Mouse (Mus musculus) spleen, embryonic (tissue): Measurements from ENCODE around the gene Hectd2.

Experiments used
- CTCF ChIA-PET: fragments of 350-600 bp; sonication (Branson Sonifier 250); formaldehyde crosslinking; loops from one replicate; lab custom pipeline; 2022; lab: Charles Lee

The Hectd2 gene

GRCm38 (mm10) chr19:36561171-36561570, 6.7 kb downstream of the Hectd2 start:
- CTCF ChIA-PET: interaction anchor here (0.6 kb wide), 1 partner anchor 22 kb away, joined by 4 read pairs; no protein-coding TSS in a partner anchor

GRCm38 (mm10) chr19:36564396-36564795, 10.0 kb downstream of the Hectd2 start:
- CTCF ChIA-PET: no interaction called here

- CTCF ChIA-PET: no interaction called here
Observed at GRCm38 (mm10) chr19:36573986-36574385, 19.5 kb downstream of the Hectd2 start.

GRCm38 (mm10) chr19:36575159-36575558, 20.7 kb downstream of the Hectd2 start:
- CTCF ChIA-PET: no interaction called here

- CTCF ChIA-PET: interaction anchor here (0.6 kb wide), 3 partner anchors 10 to 388 kb away, joined by 3 to 7 read pairs (median 4); no protein-coding TSS in a partner anchor
Observed at GRCm38 (mm10) chr19:36580874-36581273, 26.4 kb downstream of the Hectd2 start.

- CTCF ChIA-PET: no interaction called here
Observed at GRCm38 (mm10) chr19:36582116-36582515, 27.7 kb downstream of the Hectd2 start.

GRCm38 (mm10) chr19:36585505-36585904, 31.1 kb downstream of the Hectd2 start:
- CTCF ChIA-PET: no interaction called here

GRCm38 (mm10) chr19:36594409-36594808, 40.0 kb downstream of the Hectd2 start:
- CTCF ChIA-PET: no interaction called here

GRCm38 (mm10) chr19:36601869-36602268, 47.4 kb downstream of the Hectd2 start:
- CTCF ChIA-PET: no interaction called here

GRCm38 (mm10) chr19:36602535-36603312, 48.3 kb downstream of the Hectd2 start:
- CTCF ChIA-PET: no interaction called here

GRCm38 (mm10) chr19:36606270-36606669, 51.8 kb downstream of the Hectd2 start:
- CTCF ChIA-PET: no interaction called here

- CTCF ChIA-PET: no interaction called here
Observed at GRCm38 (mm10) chr19:36609229-36609628, 54.8 kb downstream of the Hectd2 start.

- CTCF ChIA-PET: no interaction called here
Observed at GRCm38 (mm10) chr19:36610309-36610708, 55.9 kb downstream of the Hectd2 start.

GRCm38 (mm10) chr19:36625906-36626305, 71.5 kb downstream of the Hectd2 start:
- CTCF ChIA-PET: no interaction called here

- CTCF ChIA-PET: no interaction called here
Observed at GRCm38 (mm10) chr19:36626881-36627280, 72.4 kb downstream of the Hectd2 start.

- CTCF ChIA-PET: no interaction called here
Observed at GRCm38 (mm10) chr19:36629394-36629910, 75.0 kb downstream of the Hectd2 start.

GRCm38 (mm10) chr19:36630361-36630760, 75.9 kb downstream of the Hectd2 start:
- CTCF ChIA-PET: no interaction called here

- CTCF ChIA-PET: no interaction called here
Observed at GRCm38 (mm10) chr19:36634771-36635170, 80.3 kb downstream of the Hectd2 start.

GRCm38 (mm10) chr19:36637223-36637622, 82.8 kb downstream of the Hectd2 start:
- CTCF ChIA-PET: no interaction called here

GRCm38 (mm10) chr19:36637948-36638587, 83.6 kb downstream of the Hectd2 start:
- CTCF ChIA-PET: no interaction called here

- CTCF ChIA-PET: no interaction called here
Observed at GRCm38 (mm10) chr19:36639072-36639471, 84.6 kb downstream of the Hectd2 start.

GRCm38 (mm10) chr19:36641128-36641527, 86.7 kb downstream of the Hectd2 start:
- CTCF ChIA-PET: no interaction called here
